Mouse (Mus musculus) cerebellum, adult 2 months (tissue): ENCODE measurements around the gene Ankef1. TPM values are rescaled to one million over a fixed set of nuclear protein-coding genes. Genes with fewer than 3 reads are reported as not detected.

Experiments used
- DNase-seq, 2 experiments: peaks; one replicate each; pipeline ENCODE4 v3.0.0; 2021
- H3K27ac ChIP-seq: fragments of 200-500 bp; 2 replicates; pipeline ENCODE4 v1.5.1; 2012; ENCODE audit warnings: low read length, control low read depth, inconsistent platforms; ENCODE audit not compliant: insufficient read depth
- H3K27me3 ChIP-seq: fragments of 200-500 bp; 2 replicates; pipeline ENCODE4 v1.6.1; 2012; ENCODE audit warnings: inconsistent platforms, mild to moderate bottlenecking, low read length, moderate library complexity; ENCODE audit not compliant: control insufficient read depth, insufficient read depth
- H3K4me1 ChIP-seq: fragments of 200-500 bp; 2 replicates; pipeline ENCODE4 v1.6.1; 2011; ENCODE audit warnings: low read length; ENCODE audit not compliant: control insufficient read depth, insufficient read depth
- H3K4me3 ChIP-seq: fragments of 200-500 bp; replicated peaks from 2 replicates; pipeline ENCODE3; 2011; ENCODE audit warnings: mild to moderate bottlenecking, low read depth, low read length, control low read depth; ENCODE audit not compliant: insufficient read depth
- CTCF ChIP-seq: fragments of 200-500 bp; IDR thresholded peaks from 2 replicates; pipeline ENCODE4 v1.5.1; 2011; ENCODE audit warnings: low read depth, mild to moderate bottlenecking, control low read depth, low read length, moderate library complexity, borderline replicate concordance; ENCODE audit not compliant: insufficient read depth
- POLR2A ChIP-seq: fragments of 200-500 bp; IDR thresholded peaks from 2 replicates; pipeline ENCODE4 v1.6.1; 2011; ENCODE audit warnings: low read length, control low read depth, borderline replicate concordance; ENCODE audit not compliant: insufficient read depth
- WGBS: fragments of 180-500 bp; shearing (Covaris S2); methylation state at CpG from one replicate; pipeline ENCODE4 v1.1.7; 2018; 5-methylcytosine and 5-hydroxymethylcytosine counted together
- polyA plus RNA-seq: library from polyadenylated mRNA; depleted of rRNA; stranded (reverse); fragments of >200 nt; gene quantifications from 2 replicates; pipeline ENCODE4 v1.2.3, GENCODE M21; 2012

Ankef1 gene
- polyA plus RNA-seq, 1 experiment: 0.69 TPM

GRCm38 (mm10) chr2:136485815-136486619, 15.7 kb upstream of the Ankef1 start:
- TF ChIP-seq POLR2A (no peak), CTCF (peak; percentile 59; the same call in 1 of the 2 replicates)
- DNase-seq: peak; percentile 62 to 63
- Histone ChIP-seq H3K4me3 (peak overlapping the region; percentile 32), H3K27me3 (no peaks in the 10 kb centered on the region), H3K27ac (no peak overlapping the region), H3K4me1 (no peaks in the 10 kb centered on the region)
- 14% methylated on average over 6 of the region's 6 CpGs for WGBS

DNA sequence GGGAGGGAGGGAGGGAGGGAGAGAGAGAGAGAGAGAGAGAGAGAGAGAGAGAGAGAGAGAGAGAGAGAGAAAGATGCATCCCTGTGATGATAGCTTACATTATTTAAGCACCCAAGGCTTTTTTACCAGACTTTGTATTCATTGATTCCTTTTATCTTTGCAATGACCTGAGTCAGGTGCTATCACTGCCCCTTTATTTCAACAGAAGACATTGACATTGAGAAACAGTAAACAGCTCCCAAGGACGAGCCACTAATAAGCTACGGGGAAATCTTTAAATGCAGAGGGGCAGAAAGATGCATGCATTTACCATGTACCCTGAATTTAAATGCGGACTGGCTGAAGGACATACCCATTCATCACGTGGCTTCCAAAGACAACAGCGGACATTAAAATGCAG, 14.7 kb upstream of the Ankef1 start:
- no peak overlapping the region for H3K27ac ChIP-seq
- H3K4me3 ChIP-seq: no peak overlapping the region
- H3K4me1 ChIP-seq: no peaks in the 10 kb centered on the region
- no peak for DNase-seq
- H3K27me3 ChIP-seq: no peaks in the 10 kb centered on the region
- TF ChIP-seq POLR2A (no peak), CTCF (no peak)
- WGBS: 90% methylated on average over 5 of the region's 5 CpGs

GRCm38 (mm10) chr2:136511073-136511472, 9.4 kb downstream of the Ankef1 start:
- no peak for DNase-seq
- no peak overlapping the region for H3K4me3 ChIP-seq
- no peaks in the 10 kb centered on the region for H3K27me3 ChIP-seq
- no peak for TF ChIP-seq POLR2A
- WGBS: 26% methylated on average over 5 of the region's 5 CpGs
- H3K27ac ChIP-seq: no peak overlapping the region
- H3K4me1 ChIP-seq: no peaks in the 10 kb centered on the region

DNA sequence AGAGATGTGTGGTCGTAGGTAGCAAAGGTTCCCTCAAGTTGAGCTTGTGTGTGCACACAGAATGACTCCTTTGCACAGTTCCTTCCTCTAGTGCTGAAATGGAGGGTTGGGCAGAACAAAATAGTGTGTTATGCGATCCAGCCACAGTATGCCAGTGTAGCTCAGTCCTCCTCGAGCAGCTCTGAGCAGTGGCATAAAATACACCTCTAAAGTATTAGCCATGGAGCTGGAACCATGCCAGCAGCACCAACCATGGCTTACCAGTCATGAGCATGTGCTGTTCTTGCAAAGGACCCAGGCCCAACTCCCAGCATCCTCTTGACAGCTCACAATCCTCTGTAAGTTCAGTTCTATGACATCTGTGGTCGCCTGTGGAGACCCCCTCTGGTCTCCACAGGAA, 10.0 kb downstream of the Ankef1 start:
- Histone ChIP-seq H3K4me3 (no peak overlapping the region), H3K27ac (no peak overlapping the region), H3K4me1 (no peaks in the 10 kb centered on the region), H3K27me3 (no peaks in the 10 kb centered on the region)
- no peak for DNase-seq
- 57% methylated on average over 4 of the region's 4 CpGs for WGBS
- TF ChIP-seq POLR2A (no peak), CTCF (no peak)

GRCm38 (mm10) chr2:136512802-136513201, 11.1 kb downstream of the Ankef1 start:
- no peaks in the 10 kb centered on the region for H3K27me3 ChIP-seq
- no peak for DNase-seq
- TF ChIP-seq POLR2A (no peak), CTCF (no peak)
- no peaks in the 10 kb centered on the region for H3K4me1 ChIP-seq
- no peak overlapping the region for H3K4me3 ChIP-seq
- 97% methylated on average over 5 of the region's 5 CpGs for WGBS
- H3K27ac ChIP-seq: no peak overlapping the region

- no peak overlapping the region for H3K4me3 ChIP-seq
- DNase-seq: no peak
- H3K4me1 ChIP-seq: no peaks in the 10 kb centered on the region
- TF ChIP-seq POLR2A: no peak
- TF ChIP-seq CTCF: no peak
- H3K27ac ChIP-seq: no peak overlapping the region
- WGBS: 59% methylated on average over 3 of the region's 3 CpGs
- H3K27me3 ChIP-seq: no peaks in the 10 kb centered on the region
Observed at GRCm38 (mm10) chr2:136513806-136514205, 12.1 kb downstream of the Ankef1 start.

- DNase-seq: no peak
- Histone ChIP-seq H3K27ac (no peak overlapping the region), H3K27me3 (no peaks in the 10 kb centered on the region), H3K4me3 (no peak overlapping the region), H3K4me1 (no peaks in the 10 kb centered on the region)
- no peak for TF ChIP-seq CTCF
- no peak for TF ChIP-seq POLR2A
- WGBS: 67% methylated on average over 2 of the region's 2 CpGs
Observed at GRCm38 (mm10) chr2:136515501-136515900, 13.8 kb downstream of the Ankef1 start.

- TF ChIP-seq CTCF (no peak), POLR2A (no peak)
- Histone ChIP-seq H3K4me1 (peaks cover 5% of the 10 kb centered on the region; the same call in 1 of the 2 replicates), H3K27ac (no peak overlapping the region), H3K27me3 (no peaks in the 10 kb centered on the region), H3K4me3 (no peak overlapping the region)
- no peak for DNase-seq
- WGBS: 87% methylated on average over 7 of the region's 7 CpGs
Observed at GRCm38 (mm10) chr2:136528937-136529336, 27.2 kb downstream of the Ankef1 start.
